Mouse (Mus musculus) spleen, postnatal 0 days (tissue): Measurements from ENCODE around the gene Lce1f. TPM values are rescaled to one million over a fixed set of nuclear protein-coding genes. Genes with fewer than 3 reads are reported as not detected.

Source experiments
- polyA plus RNA-seq: library from polyadenylated mRNA; unstranded; fragments of >200 nt; fragmentation: Nextera tagmentation; extraction: Ambion mirVana; gene quantifications from 2 replicates; pipeline ENCODE4 v1.2.1, GENCODE M21; 2015

The Lce1f gene
- polyA plus RNA-seq, result not detected in 2 replicates

GRCm38 (mm10) chr3:92720250-92720649, at the start of gene Lce1f:
Gene Lce1f (minus strand): TSS chr3:92720350.

DNA sequence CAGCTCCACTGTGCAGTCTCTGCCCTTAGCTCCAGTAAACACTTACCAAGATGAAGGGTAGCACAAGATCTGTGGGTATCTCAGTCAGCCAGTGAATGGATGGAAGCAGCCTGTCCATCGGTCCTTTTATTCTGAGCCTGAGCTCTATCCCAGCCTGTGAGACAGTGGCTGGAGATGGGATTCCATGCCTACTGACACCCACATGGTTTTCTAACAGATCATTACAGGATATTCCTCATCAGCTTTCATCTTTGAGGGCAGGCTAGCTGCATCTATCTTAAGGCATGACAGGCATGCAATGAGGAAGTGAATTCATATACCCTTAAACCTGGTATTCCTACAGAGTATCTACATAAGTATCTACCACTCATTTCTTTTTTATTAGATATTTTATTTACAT, 44.8 kb upstream of the Lce1f start, which contains the start of gene Lce1h:
Gene Lce1h (minus strand): TSS at position 101 of the 400 bp plus-strand sequence.

DNA sequence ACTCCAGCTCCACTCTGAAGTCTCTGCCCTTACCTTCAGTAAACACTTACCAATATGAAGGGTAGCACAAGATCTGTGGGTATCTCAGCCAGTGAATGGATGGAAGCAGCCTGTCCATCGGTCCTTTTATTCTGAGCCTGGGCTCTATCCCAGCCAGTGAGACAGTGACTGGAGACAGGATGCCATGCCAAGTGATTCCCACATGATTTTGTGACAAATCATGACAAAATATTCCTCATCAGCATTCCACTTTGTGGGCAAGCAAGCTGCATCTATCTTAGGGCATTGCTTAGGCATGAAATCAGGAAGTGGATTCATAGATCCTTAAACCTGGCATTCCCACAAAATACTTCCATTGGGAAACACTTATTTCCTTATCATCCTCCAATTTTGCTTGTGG, 32.1 kb upstream of the Lce1f start, which contains the start of gene Lce1g:
Gene Lce1g (minus strand): TSS at position 101 of the 400 bp plus-strand sequence.

GRCm38 (mm10) chr3:92738996-92739395, 18.8 kb upstream of the Lce1f start, which contains the start of gene Gm38119:
Gene Gm38119 (minus strand): TSS chr3:92739096.

DNA sequence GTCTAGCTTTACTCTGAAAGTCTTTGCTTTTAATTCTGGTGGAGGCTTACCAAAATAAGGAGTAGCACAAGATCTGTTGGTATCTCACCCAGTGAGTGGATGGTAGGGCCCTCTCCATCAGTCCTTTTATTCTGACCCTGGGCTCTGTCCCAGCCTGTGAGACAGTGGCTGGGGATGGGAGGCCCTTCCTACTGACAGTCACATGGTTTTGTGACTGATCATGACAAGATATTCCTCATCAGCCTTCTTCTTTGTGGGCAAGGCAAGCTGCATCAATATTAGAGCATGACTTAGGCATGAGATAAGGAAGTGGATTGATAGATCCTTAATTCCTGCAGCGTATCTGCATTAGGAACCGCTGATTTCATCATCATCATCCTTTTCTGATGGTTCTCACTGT, 11.2 kb downstream of the Lce1f start, which contains the start of gene Lce1e:
Gene Lce1e (minus strand): TSS at position 101 of the 400 bp plus-strand sequence.

DNA sequence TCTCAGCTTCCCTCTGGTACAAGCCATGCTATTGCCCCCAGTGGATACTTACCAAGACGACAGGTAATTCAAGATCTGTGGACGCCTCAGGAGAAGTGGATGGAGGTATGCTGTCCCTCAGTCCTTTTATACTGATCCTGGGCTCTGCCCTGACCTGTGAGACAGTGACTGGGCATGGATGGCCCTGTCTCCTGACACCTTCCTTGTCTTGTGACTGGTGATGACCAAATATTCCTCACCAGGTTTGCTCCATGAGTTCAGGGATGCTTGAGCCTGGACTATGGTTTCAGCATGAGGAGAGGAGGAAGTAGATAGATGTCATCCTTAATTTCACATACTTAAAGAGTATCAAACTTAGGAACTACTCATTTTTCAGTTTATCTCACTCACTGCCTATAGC, 33.0 kb downstream of the Lce1f start, which contains the start of gene Lce1d:
Gene Lce1d (minus strand): TSS at position 101 of the 400 bp plus-strand sequence.

GRCm38 (mm10) chr3:92678947-92679346, 41.2 kb downstream of the Lce1f start, which contains the start of gene Lce1c:
Gene Lce1c (plus strand): TSS chr3:92679247.

GRCm38 (mm10) chr3:92670215-92670614, 49.9 kb downstream of the Lce1f start, which contains the start of gene Lce1a2:
Gene Lce1a2 (minus strand): TSS chr3:92670315.

Other genes with a start within 250 kb of the Lce1f start
- gene Sprr1a, start 234.5 kb downstream of the Lce1f start, polyA plus RNA-seq, result 0.17 TPM in 1 of 2 replicates, not detected in the other
- gene Sprr4, start 219.9 kb downstream of the Lce1f start, polyA plus RNA-seq, result not detected in 2 replicates
- gene 2310046K23Rik, start 185.8 kb downstream of the Lce1f start, polyA plus RNA-seq, result not detected in 2 replicates
- 0.12 and 0.19 TPM in 2 replicates for gene Ivl, start 146.6 kb downstream of the Lce1f start, polyA plus RNA-seq
- gene Smcp, start 131.4 kb downstream of the Lce1f start, polyA plus RNA-seq, result not detected in 2 replicates
- gene 2210017I01Rik, start 112.9 kb downstream of the Lce1f start, polyA plus RNA-seq, result not detected in 2 replicates
- gene Lce6a, start 98.7 kb downstream of the Lce1f start, polyA plus RNA-seq, result not detected in 2 replicates
- gene Lce1a1, start 72.0 kb downstream of the Lce1f start, polyA plus RNA-seq, result not detected in 2 replicates
- gene Lce1b, start 63.4 kb downstream of the Lce1f start, polyA plus RNA-seq, result not detected in 2 replicates
- not detected in 2 replicates for gene Lce1a2, start 50.0 kb downstream of the Lce1f start, polyA plus RNA-seq
- gene Lce1c, start 41.1 kb downstream of the Lce1f start, polyA plus RNA-seq, result 0.17 TPM in 1 of 2 replicates, not detected in the other
- gene Lce1d, start 33.1 kb downstream of the Lce1f start, polyA plus RNA-seq, result not detected in 2 replicates
- not detected in 2 replicates for gene Lce1e, start 11.3 kb downstream of the Lce1f start, polyA plus RNA-seq
- gene Gm38119, start 18.7 kb upstream of the Lce1f start, polyA plus RNA-seq, result not detected in 2 replicates
- not detected in 2 replicates for gene Lce1g, start 32.0 kb upstream of the Lce1f start, polyA plus RNA-seq
- gene Lce1h, start 44.7 kb upstream of the Lce1f start, polyA plus RNA-seq, result not detected in 2 replicates
- not detected in 2 replicates for gene Lce1i, start 58.5 kb upstream of the Lce1f start, polyA plus RNA-seq
- not detected in 2 replicates for gene Lce1j, start 70.2 kb upstream of the Lce1f start, polyA plus RNA-seq
- not detected in 2 replicates for gene Lce1k, start 87.5 kb upstream of the Lce1f start, polyA plus RNA-seq
- not detected in 2 replicates for gene Kprp, start 106.9 kb upstream of the Lce1f start, polyA plus RNA-seq
- not detected in 2 replicates for gene Lce1l, start 130.9 kb upstream of the Lce1f start, polyA plus RNA-seq
- not detected in 2 replicates for gene 2310050C09Rik, start 149.9 kb upstream of the Lce1f start, polyA plus RNA-seq
- not detected in 2 replicates for gene Lce3a, start 205.9 kb upstream of the Lce1f start, polyA plus RNA-seq
- gene Lce3b, start 212.6 kb upstream of the Lce1f start, polyA plus RNA-seq, result not detected in 2 replicates
- not detected in 2 replicates for gene Lce3c, start 224.1 kb upstream of the Lce1f start, polyA plus RNA-seq
- gene Lce3d, start 237.0 kb upstream of the Lce1f start, polyA plus RNA-seq, result not detected in 2 replicates
- gene Lce3e, start 246.7 kb upstream of the Lce1f start, polyA plus RNA-seq, result not detected in 2 replicates